Mouse (Mus musculus): ENCODE data around the gene Srebf2.

Gene Srebf2

GRCm38 (mm10) chr15:82158243-82159035, 11.5 kb downstream of the Srebf2 start:
- no peak for DNase-seq

DNA sequence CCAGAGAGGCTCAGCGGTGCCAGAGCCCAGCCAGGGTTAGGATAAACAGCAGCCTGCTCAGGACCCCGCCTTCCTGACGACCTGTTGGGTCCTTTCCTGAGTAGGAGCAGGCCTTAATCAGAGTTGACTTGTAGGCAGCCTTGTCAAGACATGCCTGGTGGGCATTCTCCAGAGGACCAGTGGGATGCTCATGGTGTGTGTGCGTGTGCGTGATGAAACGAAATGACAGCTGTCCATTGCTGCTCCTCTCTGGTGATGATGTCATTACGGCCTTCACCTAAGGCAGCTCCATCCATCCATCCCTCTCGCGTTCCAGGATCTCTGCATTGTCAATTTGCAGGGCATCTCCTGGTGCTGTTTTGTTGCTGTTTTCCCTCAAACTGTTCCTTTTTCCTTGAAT, 12.5 kb downstream of the Srebf2 start:
- no peak for DNase-seq

GRCm38 (mm10) chr15:82160731-82161640, 14.0 kb downstream of the Srebf2 start:
- no peak for DNase-seq

DNA sequence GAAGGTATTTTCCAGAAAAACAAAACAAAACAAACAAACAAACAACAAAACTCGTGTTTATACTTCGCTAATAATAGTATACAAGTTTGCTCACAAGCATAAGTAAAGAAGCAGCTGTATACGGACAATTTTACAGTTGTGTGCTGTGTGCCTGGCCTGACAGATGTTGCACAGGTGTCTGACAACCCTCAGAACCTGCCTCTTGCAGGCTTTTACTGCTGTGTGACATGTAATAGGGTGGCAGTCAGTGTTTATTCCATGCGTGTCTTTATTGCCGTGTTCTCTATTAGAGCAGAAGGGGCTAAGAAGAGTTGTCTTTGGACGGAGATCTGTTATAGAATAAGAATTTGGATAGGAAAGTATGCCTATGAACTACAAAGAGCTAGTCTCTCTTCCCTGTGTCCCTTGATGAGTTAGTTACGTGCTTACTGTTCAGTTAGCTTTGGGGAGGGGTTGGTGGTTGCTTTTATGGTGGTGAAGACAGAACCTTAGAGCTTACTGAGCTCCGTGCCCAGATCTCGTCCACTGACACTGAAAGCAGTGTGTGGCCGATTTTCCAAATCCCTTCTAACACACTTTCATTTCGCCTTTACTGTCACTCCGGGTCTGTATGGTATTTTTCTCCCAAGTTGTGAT, 15.1 kb downstream of the Srebf2 start:
- DNase-seq = no peak

DNA sequence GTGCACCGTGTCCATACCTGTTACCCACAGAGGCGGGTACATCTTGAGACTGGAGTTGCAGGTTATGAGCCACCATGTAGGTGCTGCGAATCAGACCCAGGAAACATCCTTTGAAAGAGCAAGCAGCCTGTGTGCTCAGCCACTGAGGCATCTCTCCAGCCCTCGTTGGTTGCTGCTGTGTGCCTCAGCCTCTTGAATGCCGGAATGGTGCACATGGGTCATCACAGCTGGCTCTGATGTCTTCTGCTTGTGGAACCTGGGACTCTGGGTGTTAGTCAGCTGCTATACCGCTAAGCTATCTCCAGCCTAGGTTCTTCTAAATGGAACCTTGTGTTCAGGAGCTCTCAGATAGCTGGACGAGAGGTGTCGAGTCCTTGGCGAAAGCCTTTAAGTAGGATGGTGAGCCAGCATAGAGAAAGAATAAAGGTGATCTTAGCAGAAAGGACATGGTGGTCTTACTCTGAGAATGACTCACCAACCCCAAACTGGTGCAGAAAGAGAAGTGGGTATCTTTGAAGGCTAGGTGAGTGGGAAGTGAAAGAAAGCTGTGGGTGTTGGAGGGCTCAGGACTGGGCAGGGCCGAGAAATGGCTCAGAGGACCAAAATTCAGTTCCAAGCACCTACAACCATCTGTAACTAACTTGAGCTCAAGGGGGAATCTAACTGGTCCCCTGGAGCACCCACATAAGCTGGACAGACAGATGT, 16.5 kb downstream of the Srebf2 start:
- no peak for DNase-seq

- no peak for DNase-seq
Measured at GRCm38 (mm10) chr15:82164061-82164399, 17.0 kb downstream of the Srebf2 start.

DNA sequence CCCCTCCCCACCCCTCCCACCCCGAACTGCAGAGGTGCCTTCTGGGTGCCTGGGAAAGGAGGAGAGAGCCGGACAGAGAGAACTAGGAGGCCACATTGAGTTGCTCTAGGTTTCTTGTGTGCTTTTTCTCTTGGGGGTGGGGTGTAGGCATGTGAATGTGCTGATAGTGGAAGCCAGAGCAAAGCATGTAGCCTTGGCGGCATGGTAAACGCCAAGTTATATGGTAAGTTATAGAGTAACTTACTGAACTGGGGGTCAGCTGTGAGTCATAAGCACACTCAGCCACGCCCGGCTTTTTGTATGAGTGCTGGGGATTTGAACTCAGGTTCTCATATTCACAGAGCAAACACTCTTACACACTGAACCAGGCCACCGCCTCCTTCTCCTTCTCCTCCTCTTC, 17.5 kb downstream of the Srebf2 start:
- no peak for DNase-seq

DNA sequence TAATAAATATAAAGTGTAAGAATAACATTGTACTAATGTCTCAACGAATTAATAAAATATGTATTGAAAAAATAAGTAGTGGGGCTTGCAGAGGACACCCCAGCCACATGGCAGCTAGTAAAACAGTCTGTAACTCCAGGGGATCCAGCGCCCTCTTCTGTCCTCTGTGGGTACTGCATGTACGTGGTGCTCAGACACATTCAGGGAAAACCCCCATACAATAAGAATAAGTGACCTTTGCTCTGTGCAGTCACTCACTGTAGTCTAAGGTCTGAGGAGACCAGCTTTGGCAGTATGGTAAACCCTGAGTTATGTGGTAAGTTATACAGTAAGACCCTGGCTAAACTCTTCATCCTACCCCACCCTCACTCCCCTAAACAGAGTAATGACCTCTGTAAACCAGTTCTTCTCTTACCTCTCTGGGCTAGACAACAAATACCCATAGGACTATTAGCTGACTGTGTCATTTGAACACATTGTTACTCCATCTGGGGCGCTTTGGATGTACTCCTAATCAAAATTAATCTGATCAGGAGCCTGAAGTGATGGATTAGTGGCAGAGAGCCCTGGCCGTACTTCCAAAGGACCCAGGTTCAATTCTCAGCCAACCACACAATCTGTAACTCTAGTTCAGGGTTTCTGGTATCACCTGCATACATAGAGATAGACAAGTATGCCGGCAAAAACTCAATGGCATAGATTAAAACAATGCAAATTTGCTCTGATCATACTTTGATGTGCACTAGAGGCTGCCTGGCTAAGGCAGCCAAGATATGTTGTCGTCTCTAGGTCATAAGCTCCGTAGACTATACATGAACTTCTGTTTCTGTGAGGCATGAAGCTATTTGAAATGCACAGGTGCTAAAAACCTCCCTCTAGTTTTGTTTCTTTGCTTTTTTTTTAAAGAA, 18.6 kb downstream of the Srebf2 start:
- DNase-seq = peak; percentile 84

- DNase-seq = peak; percentile 64
Measured at GRCm38 (mm10) chr15:82166240-82167100, 19.5 kb downstream of the Srebf2 start.

GRCm38 (mm10) chr15:82167201-82168168, 20.5 kb downstream of the Srebf2 start:
- peak; percentile 55 for DNase-seq

DNA sequence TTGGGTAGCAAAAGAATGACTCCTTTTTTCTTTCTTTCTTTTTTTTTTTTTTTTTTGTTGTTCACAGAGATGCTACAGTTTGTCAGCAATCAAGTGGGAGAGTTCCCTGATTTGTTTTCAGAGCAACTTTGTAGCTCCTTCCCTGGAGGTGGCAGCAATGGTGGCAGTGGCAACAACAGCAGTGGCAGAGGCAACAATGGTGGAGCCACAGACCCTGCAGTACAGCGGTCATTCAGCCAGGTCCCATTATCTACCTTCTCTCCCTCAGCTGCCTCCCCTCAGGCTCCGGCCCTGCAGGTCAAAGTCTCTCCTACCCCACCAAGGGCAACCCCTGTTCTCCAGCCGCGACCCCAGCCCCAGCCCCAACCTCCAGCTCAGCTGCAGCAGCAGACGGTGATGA, 22.7 kb downstream of the Srebf2 start:
- DNase-seq = no peak

DNA sequence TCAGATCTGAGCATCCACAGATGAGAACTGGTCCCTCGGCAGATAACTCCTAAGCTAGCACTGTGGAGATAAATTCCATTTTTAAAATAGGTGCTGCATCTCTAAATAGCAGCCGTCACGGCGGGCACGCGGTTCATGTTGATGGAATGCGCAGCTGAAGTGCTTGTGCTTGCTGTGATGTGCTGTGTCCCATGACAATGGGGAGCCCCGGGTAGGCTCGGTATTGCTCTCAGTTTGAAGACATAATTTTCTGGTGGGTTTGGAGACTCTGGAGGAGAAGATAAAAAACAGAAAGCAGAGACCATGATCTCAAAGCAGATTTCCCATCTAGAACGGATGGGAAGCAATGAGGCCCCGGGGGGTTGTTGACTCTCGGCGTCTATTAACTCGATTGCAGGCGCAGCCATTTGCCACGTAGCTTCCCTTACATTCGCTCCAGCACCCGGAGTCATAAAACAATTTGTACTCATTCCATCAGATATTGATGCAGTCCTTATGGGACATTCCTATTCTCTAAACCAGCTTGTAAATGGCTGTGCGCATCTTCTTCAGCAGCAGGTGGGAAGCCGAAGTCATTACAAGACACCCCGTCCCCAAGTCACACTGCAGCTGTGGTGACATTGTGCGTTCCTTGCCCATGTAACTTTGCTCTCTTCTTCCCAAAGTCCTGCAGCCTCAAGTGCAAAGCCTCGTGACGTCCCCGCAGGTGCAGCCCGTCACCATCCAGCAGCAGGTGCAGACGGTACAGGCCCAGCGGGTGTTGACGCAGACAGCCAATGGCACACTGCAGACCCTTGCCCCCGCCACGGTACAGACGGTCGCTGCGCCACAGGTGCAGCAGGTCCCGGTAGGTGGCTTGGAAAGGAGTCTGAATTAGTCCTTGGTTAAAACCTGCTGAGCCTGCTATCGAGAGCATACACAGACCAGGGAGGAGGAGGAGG, 23.7 kb downstream of the Srebf2 start:
- no peak for DNase-seq

DNA sequence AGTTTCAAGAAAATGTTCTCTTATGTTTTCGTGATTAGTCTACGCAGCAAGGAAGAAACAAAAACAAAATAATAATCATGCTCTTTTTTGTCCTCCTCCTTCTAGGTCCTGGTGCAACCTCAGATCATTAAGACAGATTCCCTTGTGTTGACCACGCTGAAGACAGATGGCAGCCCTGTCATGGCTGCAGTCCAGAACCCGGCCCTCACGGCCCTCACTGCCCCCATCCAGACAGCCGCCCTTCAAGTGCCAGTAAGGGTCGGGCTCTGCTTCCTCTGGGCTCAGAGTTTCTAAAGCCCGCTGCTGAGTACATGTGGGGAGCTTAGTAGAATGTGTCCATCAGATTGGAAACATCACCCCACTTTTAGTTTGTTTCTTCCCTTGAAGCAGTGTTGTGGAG, 25.7 kb downstream of the Srebf2 start:
- no peak for DNase-seq

DNA sequence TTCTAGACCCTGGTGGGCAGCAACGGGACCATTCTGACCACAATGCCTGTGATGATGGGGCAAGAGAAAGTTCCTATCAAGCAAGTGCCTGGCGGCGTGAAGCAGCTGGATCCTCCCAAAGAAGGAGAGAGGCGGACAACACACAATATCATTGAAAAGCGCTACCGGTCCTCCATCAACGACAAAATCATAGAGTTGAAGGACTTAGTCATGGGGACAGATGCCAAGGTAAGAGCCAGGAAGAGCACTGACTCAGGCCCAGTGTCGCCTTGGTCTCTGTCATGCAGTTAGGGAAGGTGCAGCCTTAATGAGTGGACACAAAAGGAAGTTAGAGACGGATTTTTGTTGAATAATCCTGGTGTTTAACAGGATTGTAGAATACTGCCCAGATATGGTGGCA, 28.1 kb downstream of the Srebf2 start:
- DNase-seq = no peak

DNA sequence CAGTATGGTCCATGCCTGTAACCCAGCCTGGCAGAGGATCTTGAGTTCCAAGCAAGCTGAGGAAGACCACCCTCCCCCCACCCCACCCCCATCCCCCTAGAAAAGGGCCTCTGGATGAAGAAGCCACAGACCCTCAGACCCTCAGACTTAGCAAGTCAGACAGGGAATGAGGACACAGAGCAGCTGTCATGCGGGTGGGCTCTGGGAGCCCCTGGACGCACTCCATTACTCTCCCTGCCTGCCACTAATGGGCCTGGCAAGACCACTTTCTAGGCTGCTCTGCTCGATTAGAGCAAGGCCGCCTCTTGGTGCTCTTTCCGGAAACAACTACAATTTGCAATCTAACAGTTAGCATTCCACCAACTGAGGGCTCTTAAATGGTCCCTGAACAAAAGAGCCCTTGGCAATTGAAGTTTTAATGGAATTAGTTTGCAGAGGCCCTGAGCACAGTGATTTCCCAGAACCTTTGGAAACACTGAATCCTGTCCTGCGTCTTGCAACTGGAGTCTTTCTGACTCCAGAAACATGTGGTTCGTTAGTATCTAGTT, 30.8 kb downstream of the Srebf2 start:
- DNase-seq = no peak

- DNase-seq = no peak
Measured at GRCm38 (mm10) chr15:82181131-82181530, 34.1 kb downstream of the Srebf2 start.

GRCm38 (mm10) chr15:82182311-82182710, 35.3 kb downstream of the Srebf2 start:
- DNase-seq = no peak

GRCm38 (mm10) chr15:82183596-82183995, 36.6 kb downstream of the Srebf2 start:
- DNase-seq = no peak
